Mouse (Mus musculus) kidney, adult 2 months (tissue): ENCODE results near the gene Otx1.

ENCODE experiments used
- CTCF ChIP-seq: fragments of 200-500 bp; conservative IDR thresholded peaks from 2 replicates; pipeline ENCODE4 v1.5.1; 2011; ENCODE audit warnings: low read depth, mild to moderate bottlenecking, control low read depth, low read length, moderate library complexity, mixed read lengths; ENCODE audit not compliant: insufficient read depth, insufficient read length
- POLR2A ChIP-seq: fragments of 200-500 bp; IDR thresholded peaks from one replicate; pipeline ENCODE4 v1.6.1; 2011; ENCODE audit warnings: low read depth, low read length, control low read depth

DNA sequence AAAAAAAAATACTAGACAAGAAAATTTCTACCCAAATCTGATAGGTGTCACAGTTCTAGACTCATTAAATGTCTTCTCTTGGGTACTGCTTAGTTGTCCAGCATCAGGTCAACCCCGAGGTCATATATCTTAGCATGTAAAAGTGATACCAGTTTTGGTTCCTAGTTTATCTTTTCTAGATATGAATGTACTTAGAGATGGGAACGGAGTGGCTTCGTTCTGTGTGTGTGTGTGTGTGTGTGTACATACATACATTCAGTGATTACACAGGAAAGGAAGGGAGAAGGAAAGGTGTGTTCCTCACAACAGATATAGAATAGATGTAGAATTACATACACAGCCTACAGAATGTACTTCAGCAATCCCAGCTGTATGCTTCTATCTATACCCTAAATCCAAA lies 30.9 kb upstream of the Otx1 start:
- TF ChIP-seq CTCF (no peak), POLR2A (no peak)
